Mouse (Mus musculus) C2C12 (cell line): ENCODE data around the gene Xndc1.

Experiments used
- CTCF ChIP-seq: IDR thresholded peaks from one replicate; pipeline ENCODE4 v1.5.1; 2011; ENCODE audit not compliant: control insufficient read depth, insufficient read depth, insufficient read length
- USF1 ChIP-seq: IDR thresholded peaks from one replicate; pipeline ENCODE4 v1.6.1; 2011; ENCODE audit warnings: low read depth, mild to moderate bottlenecking, control low read depth, moderate library complexity

GRCm38 (mm10) chr7:102084041-102084696 is 18.9 kb downstream of the Xndc1 start:
- TF ChIP-seq CTCF (no peak), USF1 (no peak)
